Mouse (Mus musculus) myocyte (in vitro differentiated cells): ENCODE data around the gene Pcp4.

Experiments
- CEBPB ChIP-seq: IDR thresholded peaks from 2 replicates; pipeline ENCODE4 v1.6.1; 2011; ENCODE audit warnings: mild to moderate bottlenecking, moderate library complexity; ENCODE audit not compliant: poor library complexity, insufficient read depth, severe bottlenecking
- MAX ChIP-seq: IDR thresholded peaks from one replicate; pipeline ENCODE4 v1.6.1; 2011; ENCODE audit warnings: low read depth, mild to moderate bottlenecking, control low read depth
- POLR2A ChIP-seq: IDR thresholded peaks from one replicate; pipeline ENCODE4 v1.6.1; 2011; ENCODE audit warnings: low read depth, mild to moderate bottlenecking, control low read depth, moderate library complexity; ENCODE audit not compliant: insufficient read length

DNA sequence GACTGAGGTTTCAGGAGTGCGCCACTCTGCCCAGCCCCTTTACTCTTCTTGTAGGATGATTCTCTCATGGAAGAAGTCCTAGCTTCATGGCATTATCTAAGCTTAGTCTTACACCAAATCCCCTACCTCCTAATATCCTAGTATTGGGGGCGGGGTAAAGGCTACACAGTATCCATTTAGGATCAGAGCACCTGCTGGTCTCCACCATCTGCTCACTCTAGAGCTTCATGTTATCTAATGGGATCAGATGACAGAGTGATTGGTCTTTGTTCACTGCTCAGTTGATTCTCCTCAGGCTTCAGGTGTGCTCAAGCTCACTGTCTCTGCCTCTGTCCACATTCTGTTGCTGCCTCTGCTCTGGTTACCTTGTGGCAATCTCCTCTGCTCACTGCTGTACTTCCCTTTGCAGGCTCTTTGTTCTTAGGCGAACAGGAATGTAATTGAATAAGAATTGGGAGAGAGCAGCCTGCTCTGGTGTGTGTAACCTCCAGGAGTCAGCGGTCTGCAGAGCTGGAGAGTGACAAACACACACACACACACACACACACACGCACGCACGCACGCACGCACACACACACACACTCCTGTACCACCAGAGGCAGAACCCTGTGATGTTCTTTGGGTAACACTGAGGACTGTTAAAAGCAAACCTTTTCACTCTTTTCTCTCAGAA, 62.6 kb downstream of the Pcp4 start:
- no peak for TF ChIP-seq MAX
- TF ChIP-seq POLR2A, result no peak
- TF ChIP-seq CEBPB, result no peak
